Mouse (Mus musculus): ENCODE results near the gene Immp2l. TPM values are rescaled to one million over a fixed set of nuclear protein-coding genes. Genes with fewer than 3 reads are reported as not detected.

The Immp2l gene
- polyA plus RNA-seq, 1 experiment from 2014 or later, result 2.7 TPM

DNA sequence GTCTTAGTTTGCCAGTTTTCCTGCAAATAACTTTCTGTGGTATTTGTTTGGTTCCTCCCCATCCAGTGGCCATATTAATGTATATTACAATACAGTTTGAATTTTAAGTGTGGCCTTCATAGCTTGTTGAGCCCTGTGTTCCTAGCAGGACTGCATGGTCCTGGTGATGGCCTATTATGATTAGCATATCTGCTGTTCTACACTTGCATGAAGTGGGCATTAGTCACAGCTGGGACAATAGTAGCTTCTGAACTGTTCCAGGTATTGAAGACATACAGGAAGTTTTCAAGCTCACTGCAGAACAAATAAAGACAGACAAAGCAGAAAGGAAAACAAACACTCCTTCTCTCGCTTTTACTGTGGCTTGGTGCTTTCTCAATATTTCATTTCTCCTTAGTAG lies 855.5 kb downstream of the Immp2l start:
- Histone ChIP-seq H3K4me3 (ENCODE audit: inconsistent target) (no peak overlapping the region), H3K27ac (no peak overlapping the region), H3K36me3 (ENCODE audit: inconsistent target) (no peaks in the 10 kb centered on the region), H3K79me2 (ENCODE audit: inconsistent target) (no peaks in the 10 kb centered on the region)
- WGBS (ENCODE audit: missing documents), result 63% methylated on average over 1 of the region's 1 CpGs

GRCm38 (mm10) chr12:41880833-41881232 lies 856.9 kb downstream of the Immp2l start:
- no peak overlapping the region for H3K27ac ChIP-seq
- no peaks in the 10 kb centered on the region for H3K79me2 ChIP-seq (ENCODE audit: inconsistent target)
- H3K4me3 ChIP-seq (ENCODE audit: inconsistent target), result no peak overlapping the region
- WGBS (ENCODE audit: missing documents), result 76% methylated on average over 3 of the region's 3 CpGs
- H3K36me3 ChIP-seq (ENCODE audit: inconsistent target), result no peaks in the 10 kb centered on the region

GRCm38 (mm10) chr12:41908011-41908410 lies 884.1 kb downstream of the Immp2l start:
- H3K79me2 ChIP-seq (ENCODE audit: inconsistent target), result no peaks in the 10 kb centered on the region
- WGBS (ENCODE audit: missing documents), result 100% methylated on average over 1 of the region's 1 CpGs

DNA sequence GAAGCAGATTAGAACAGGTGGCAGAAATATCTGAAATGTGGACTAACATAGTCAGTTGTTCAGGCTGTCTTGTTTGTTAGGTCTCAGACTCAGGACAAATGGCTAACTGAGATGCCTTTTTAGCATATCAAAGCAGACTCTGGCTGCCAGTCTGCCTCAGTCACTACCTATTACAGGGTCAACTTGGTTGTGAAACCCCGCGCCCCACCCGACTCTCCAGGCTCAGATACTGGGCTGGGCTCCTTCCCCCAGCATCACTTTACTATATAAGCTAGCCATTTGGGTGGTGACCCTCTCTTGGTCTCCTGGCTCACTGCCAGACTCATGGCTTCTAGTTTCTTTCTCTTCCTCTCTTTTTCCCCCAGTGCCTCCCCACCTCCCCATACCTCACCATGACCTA lies 887.7 kb downstream of the Immp2l start:
- no peaks in the 10 kb centered on the region for H3K36me3 ChIP-seq (ENCODE audit: inconsistent target)
- WGBS (ENCODE audit: missing documents), result 85% methylated on average over 3 of the region's 3 CpGs

More at GRCm38 (mm10) chr12:41908011-41908410, 884.1 kb downstream of the Immp2l start:
- Histone ChIP-seq H3K27ac (no peak overlapping the region), H3K36me3 (ENCODE audit: inconsistent target) (no peaks in the 10 kb centered on the region), H3K4me3 (ENCODE audit: inconsistent target) (no peak overlapping the region)

GRCm38 (mm10) chr12:41937751-41938150 lies 913.9 kb downstream of the Immp2l start:
- no peaks in the 10 kb centered on the region for H3K36me3 ChIP-seq (ENCODE audit: inconsistent target)
- H3K4me3 ChIP-seq (ENCODE audit: inconsistent target), result no peak overlapping the region
- WGBS (ENCODE audit: missing documents), result 76% methylated on average over 2 of the region's 2 CpGs
- no peaks in the 10 kb centered on the region for H3K79me2 ChIP-seq (ENCODE audit: inconsistent target)
- no peak overlapping the region for H3K27ac ChIP-seq

More for the DNA sequence above, 887.7 kb downstream of the Immp2l start:
- Histone ChIP-seq H3K4me3 (ENCODE audit: inconsistent target) (no peak overlapping the region), H3K79me2 (ENCODE audit: inconsistent target) (no peaks in the 10 kb centered on the region), H3K27ac (no peak overlapping the region)

- Histone ChIP-seq H3K27ac (no peak overlapping the region), H3K4me3 (ENCODE audit: inconsistent target) (no peak overlapping the region), H3K79me2 (ENCODE audit: inconsistent target) (no peaks in the 10 kb centered on the region), H3K36me3 (ENCODE audit: inconsistent target) (no peaks in the 10 kb centered on the region)
- 91% methylated on average over 5 of the region's 5 CpGs for WGBS (ENCODE audit: missing documents)
These were observed 918.0 kb downstream of the Immp2l start for GRCm38 (mm10) chr12:41941853-41942252.

DNA sequence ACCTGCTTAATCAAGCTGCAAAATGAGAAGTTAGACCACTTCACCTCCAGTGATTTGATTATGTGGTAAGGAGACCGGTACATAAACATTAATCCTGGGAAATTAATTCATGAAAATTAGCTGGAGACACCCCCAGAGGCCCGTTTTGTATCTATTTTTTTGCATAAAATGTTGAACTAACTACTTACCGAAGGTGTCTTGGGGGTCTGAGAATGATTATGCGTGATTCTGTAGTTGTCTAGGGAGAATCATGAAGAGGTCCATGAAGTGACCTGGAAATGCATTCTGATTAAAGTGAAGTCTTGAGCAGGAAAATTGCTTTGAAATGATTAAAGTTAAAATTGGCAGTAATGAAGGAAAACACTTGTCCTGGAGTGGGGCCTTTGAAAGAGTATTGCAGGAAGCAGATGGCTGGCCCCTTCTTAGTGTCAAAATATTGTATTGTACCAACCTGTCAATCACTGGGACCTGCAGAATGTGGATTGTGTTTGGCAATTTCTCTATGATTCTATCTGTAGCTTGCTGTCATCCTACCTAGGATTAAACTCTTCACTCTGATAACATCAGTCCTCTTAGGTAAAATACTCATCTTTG lies 920.3 kb downstream of the Immp2l start:
- no peaks in the 10 kb centered on the region for H3K79me2 ChIP-seq (ENCODE audit: inconsistent target)
- 84% methylated on average over 4 of the region's 4 CpGs for WGBS (ENCODE audit: missing documents)
- no peak overlapping the region for H3K27ac ChIP-seq
- H3K36me3 ChIP-seq (ENCODE audit: inconsistent target), result no peaks in the 10 kb centered on the region
- H3K4me3 ChIP-seq (ENCODE audit: inconsistent target), result no peak overlapping the region

DNA sequence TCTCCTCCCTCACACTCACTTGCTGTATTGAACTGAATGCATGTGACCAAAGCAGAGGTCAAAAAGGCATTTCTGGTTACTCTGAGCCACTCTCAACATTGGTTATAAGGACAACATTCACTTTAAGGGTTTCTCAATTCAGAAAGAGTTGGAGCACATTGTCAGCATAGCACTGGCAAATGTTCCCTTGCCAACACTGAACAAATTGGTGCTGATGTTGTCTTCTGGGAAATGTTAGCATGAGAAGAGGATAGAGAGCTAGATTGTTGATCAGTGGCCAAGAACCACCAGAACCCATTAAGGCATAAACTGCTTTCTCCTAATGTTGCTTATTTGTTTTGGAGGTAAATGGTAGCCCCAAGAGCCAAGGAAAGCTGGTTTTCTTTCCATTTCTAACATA lies 922.6 kb downstream of the Immp2l start:
- H3K79me2 ChIP-seq (ENCODE audit: inconsistent target), result no peaks in the 10 kb centered on the region
- no peak overlapping the region for H3K27ac ChIP-seq
- no peak overlapping the region for H3K4me3 ChIP-seq (ENCODE audit: inconsistent target)
- no peaks in the 10 kb centered on the region for H3K36me3 ChIP-seq (ENCODE audit: inconsistent target)

DNA sequence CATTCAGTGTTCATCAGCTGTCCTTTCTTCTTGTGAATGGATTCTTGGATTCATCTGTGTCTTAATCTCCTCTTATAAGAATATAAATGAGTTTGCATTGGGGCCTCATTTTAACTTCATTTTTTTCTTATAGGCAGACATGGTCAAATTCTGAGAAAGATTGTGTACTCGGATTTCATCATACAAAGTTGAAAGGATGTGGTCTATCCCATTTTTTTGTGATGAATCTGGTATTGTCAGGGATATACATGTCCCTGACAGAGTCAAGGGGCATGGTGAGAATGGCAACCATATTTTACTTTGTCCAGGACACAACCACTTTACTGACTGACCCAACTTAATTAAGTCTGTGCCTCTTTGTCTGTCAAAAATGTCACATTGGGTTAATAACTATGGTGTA lies 925.5 kb downstream of the Immp2l start:
- WGBS (ENCODE audit: missing documents), result 100% methylated on average over 1 of the region's 1 CpGs
- H3K36me3 ChIP-seq (ENCODE audit: inconsistent target), result no peaks in the 10 kb centered on the region

DNA sequence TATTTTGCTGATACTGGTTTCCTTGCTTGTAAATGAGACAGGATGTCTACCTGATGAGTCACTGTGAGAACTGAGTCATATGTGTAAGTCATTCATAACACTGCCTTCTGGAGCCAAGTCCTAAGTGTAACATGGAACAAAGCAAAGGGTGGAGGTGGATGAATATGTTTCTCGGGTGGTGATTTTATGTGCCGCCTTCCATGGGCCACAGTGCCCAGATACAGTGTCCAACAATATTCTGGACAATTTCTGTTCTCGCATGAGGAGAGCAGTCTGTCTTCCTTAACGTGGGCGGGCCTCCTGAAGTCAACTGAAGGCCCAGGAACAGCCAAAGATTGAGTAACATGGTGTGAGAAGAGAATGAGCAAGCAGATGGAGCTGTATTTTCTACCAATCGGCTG lies 926.0 kb downstream of the Immp2l start:
- no peak overlapping the region for H3K27ac ChIP-seq
- H3K79me2 ChIP-seq (ENCODE audit: inconsistent target), result no peaks in the 10 kb centered on the region
- 88% methylated on average over 6 of the region's 6 CpGs for WGBS (ENCODE audit: missing documents)
- no peaks in the 10 kb centered on the region for H3K36me3 ChIP-seq (ENCODE audit: inconsistent target)
- H3K4me3 ChIP-seq (ENCODE audit: inconsistent target), result no peak overlapping the region

More for the DNA sequence above, 925.5 kb downstream of the Immp2l start:
- Histone ChIP-seq H3K4me3 (ENCODE audit: inconsistent target) (no peak overlapping the region), H3K79me2 (ENCODE audit: inconsistent target) (no peaks in the 10 kb centered on the region), H3K27ac (no peak overlapping the region)

GRCm38 (mm10) chr12:41950726-41951125 lies 926.8 kb downstream of the Immp2l start:
- Histone ChIP-seq H3K27ac (no peak overlapping the region), H3K4me3 (ENCODE audit: inconsistent target) (no peak overlapping the region), H3K79me2 (ENCODE audit: inconsistent target) (no peaks in the 10 kb centered on the region), H3K36me3 (ENCODE audit: inconsistent target) (no peaks in the 10 kb centered on the region)
- WGBS (ENCODE audit: missing documents), result 88% methylated on average over 2 of the region's 2 CpGs

GRCm38 (mm10) chr12:41961038-41961437 lies 937.1 kb downstream of the Immp2l start:
- WGBS (ENCODE audit: missing documents), result 24% methylated on average over 4 of the region's 4 CpGs
- H3K79me2 ChIP-seq (ENCODE audit: inconsistent target), result no peaks in the 10 kb centered on the region
- no peak overlapping the region for H3K27ac ChIP-seq
- H3K4me3 ChIP-seq (ENCODE audit: inconsistent target), result no peak overlapping the region
- H3K36me3 ChIP-seq (ENCODE audit: inconsistent target), result no peaks in the 10 kb centered on the region

- H3K79me2 ChIP-seq (ENCODE audit: inconsistent target), result no peaks in the 10 kb centered on the region
- 90% methylated on average over 1 of the region's 1 CpGs for WGBS (ENCODE audit: missing documents)
- no peaks in the 10 kb centered on the region for H3K36me3 ChIP-seq (ENCODE audit: inconsistent target)
- no peak overlapping the region for H3K27ac ChIP-seq
- no peak overlapping the region for H3K4me3 ChIP-seq (ENCODE audit: inconsistent target)
These were observed 967.5 kb downstream of the Immp2l start for GRCm38 (mm10) chr12:41991408-41991807.
